Mouse (Mus musculus) monocyte, adult 2 months (primary cell): ENCODE measurements around the gene Bbx.

Source experiments
- DNase-seq, 2 experiments: peaks; one replicate each; pipeline ENCODE4 v3.0.0; 2022; ENCODE audit warnings: low spot score in 2 of 2, low read depth in 1 of 2

Bbx gene

DNA sequence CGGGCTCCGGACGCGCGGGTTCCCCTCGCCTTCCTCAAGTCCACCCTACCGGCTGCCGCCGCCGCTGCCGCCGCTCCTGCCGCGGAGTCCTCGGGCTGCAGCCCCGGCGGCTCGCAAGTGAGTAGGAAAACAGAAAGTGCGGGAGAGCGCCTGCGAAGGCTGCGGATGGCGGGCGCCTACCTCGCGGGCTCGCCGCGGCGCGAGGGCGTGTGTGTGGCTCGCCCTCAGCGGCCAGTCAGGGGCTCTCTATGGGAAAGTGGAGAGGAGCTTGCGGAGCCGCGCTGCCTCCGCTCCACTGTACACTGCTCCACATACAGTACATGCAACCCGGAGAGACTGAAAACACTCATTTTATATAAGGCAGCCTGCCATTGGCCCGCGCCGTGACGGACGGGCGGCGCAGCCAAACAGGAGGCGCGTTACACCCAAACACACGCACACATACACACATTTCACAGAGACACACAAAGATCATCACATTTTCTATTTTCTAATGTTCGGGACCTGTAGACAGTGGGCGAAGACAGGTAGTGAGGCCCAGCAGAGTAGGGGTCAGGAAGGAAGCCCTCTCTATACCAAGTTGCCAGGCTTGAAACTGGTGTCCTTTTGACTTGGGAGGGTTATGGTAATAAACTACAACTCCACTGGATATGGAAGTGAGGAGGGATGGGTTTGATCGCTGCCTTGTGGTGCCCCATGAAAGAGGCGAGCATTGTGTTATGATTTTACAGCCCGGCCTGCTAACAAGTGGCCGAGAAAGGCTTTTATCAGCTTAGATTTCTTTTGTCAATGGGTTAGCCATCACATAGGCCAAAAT, at the start of gene Bbx:
Gene Bbx, minus strand, starts transcription at position 329 of the 817 bp plus-strand sequence.
- peak; percentile 84 to 94 for DNase-seq

DNA sequence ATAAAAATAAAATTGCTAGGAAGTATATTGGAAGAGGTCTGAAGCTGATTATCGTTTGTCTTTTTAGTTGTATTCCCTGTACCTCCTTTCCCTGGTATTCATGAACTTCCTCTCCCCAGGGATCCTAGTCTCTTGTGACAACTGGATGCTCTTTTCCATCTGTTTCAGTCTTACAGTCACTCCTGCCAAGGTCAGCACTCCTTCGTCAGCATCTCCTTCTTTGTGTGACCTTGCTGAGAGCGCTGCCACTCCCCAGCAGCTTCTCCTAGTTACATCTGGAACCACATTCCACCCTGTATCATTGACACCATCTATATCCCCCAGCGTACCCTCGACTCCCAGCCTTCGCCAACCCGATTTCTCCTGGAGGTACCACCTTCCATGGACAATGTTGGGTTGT, 49.7 kb upstream of the Bbx start:
- no peak for DNase-seq

DNA sequence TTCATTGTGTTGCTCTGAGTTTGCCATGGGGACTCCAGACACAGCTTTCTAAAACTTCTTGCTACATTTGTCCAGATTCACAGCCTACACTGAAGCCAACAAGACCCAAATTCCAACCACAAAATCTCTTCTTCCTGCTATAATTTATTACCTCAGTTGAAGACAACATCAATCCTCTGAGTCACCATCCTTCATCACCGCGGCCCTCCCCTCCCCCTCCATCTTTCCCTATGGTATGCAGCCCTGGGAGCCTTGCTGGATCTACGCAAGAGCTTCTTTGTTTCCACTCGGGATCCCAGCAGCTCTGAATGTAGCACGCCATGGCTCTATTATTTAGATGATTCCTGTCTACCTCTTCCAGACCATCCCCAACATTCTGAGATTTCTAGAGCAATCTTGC, 49.2 kb upstream of the Bbx start:
- DNase-seq: no peak

DNA sequence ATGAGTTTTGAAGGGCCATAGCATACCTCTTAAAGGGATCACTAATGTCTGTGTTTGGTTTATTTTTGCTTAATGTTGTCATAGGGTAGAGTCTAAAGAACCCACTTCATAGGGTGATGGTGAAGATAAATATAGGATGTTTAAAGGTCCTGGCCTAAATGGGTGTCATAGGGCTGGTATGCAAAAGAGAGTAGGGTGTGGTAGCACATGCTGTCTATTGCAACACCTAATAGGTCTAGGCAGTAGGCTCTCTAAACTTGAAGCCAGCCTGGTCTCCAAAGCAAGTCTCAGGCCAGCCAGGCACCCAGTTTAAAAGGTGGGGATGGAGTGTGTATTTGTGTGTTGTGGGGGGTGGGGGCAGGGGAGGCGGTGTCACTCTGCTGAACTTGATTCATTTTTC, 46.5 kb upstream of the Bbx start:
- no peak for DNase-seq

DNA sequence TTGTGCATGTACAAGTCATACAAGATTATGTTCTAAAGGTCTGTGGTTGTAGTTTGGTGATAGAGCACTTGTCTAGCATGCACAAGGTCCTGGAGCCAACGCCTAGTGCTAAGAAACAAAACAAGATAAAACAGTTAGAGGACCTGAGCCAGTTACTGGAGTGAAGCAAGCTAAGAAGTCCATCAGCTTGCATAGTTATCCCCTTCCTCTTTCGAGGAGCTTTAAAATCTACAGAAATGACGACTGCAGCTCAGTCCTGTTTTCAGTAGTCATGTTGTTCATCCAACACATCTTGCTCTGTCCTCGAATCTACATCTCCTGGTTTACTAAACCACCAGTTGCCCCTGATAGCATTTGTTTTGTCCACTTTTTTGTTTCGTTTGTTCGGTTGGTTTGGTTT, 45.4 kb upstream of the Bbx start:
- DNase-seq: no peak

DNA sequence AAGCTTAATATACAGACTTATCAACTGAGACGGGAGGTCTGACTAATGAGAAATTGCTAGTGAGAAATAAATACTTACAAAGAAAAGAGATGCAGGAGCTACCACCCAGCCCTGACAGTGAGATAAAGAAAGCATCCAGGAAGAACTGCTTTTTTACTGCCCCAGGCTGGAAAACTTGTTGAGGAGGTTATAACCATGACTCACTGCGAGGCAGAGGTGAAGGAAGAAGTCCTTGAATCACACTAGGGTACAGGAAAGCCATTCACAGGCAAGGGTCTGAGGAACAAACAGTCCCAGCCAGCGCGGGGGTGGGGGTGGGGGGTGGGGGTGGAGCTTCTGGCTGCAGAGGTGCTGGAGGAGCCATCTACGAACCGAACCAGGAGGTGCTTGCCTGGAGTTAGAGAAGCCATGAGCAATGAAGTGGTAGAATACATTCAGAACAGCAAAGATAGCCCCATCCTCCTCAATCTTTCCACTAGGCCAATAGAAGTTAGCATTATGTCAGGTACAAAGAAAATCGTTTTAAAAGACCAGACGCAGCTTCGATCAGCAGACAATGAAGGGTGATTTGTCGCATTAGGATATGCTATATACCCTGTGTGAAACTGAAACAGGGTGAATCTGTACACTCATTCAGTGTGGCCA, 30.2 kb upstream of the Bbx start:
- DNase-seq: no peak

DNA sequence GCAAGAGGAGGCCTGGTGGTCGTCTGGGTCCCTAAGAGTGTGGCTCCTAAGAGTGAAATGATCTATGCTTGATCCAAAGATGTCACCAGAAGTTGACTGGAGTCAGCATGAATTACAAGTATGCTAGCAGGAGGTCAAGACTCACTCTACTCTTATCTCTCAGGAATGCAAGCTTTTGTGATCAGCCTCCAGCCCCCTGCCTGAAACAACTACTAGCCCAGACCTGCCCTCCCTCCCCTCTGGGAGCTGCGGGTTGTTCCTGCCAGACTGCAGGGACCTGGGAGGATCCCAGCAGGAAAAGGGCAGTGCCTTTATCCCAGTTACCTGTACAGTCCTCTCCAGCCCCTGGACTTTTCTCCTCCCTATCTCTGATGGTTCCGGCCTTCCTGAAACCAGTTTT, 27.0 kb upstream of the Bbx start:
- no peak for DNase-seq

DNA sequence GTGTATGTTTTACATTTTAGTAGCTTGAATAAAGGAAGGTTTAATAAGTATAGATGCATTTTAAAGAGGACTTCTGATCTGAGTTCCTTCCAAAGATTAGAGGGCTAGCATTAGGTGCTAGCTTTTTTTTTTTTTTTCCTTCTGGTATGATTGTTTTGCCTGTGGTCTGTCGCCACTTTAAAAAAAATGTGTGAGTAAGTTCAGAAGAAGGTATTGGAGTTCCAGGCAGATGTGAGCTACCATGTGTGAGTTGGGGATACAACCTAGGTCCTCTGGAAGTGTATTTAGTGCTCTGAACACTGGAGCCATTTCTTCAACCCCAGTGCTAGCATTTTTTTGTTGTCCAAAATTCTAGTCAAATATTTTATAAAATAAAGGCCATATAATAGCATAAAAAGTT, 23.9 kb upstream of the Bbx start:
- no peak for DNase-seq

DNA sequence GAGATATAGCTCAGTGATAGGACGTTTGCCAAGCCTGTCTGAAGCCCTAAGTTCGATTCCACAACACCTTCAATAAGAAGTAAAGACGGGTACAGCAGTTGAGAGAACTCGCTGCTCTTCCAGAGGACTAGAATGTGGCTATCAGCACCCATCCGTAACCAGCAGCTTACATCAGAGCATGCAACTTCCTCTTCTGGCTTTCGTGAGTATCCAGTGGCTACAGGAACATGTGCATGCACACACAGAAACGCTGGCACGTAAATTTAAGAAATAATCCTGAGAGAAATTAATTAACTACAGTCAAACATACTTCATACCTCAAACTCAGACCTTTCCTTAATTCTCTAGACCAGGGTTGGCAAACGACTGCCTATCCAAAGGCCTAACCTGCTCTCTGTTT, 16.9 kb upstream of the Bbx start:
- no peak for DNase-seq

DNA sequence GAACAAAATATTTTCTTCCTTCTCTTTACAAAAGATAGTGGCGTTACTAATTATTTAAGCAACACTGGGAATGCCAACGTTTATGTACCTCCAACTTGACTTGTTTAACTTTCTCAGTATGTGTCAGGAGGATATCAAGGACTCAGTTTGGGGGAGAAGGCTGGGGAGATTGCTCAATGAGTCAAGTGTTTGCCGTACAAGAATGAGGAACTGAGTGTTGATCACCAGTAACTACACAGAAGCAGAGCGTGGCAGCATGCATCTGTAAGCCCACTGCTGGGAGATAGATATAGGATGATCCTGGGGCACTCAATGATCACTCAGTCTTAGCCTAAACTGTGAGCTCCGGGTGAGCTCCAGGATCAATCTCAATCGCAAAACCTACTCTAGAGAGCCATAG, 12.8 kb upstream of the Bbx start:
- DNase-seq: no peak

DNA sequence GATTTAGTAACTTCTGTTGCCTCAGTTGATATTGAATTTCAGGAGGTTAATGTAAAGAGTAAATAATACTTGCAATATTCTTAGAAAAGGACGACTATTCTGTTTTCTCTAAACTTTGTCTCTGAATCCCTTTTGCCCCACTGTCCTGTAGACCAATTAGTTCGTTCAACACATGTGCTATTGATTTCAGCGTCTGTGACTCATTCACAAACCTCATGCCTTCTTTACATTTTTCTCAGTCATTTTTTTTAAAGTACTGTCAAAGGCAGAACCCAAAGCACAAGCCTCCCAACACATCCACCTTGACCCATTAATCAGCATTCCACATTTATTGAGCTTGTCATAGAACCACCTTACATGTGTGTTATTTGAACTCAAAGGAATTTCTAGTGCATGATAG, 6.6 kb upstream of the Bbx start:
- DNase-seq: no peak

DNA sequence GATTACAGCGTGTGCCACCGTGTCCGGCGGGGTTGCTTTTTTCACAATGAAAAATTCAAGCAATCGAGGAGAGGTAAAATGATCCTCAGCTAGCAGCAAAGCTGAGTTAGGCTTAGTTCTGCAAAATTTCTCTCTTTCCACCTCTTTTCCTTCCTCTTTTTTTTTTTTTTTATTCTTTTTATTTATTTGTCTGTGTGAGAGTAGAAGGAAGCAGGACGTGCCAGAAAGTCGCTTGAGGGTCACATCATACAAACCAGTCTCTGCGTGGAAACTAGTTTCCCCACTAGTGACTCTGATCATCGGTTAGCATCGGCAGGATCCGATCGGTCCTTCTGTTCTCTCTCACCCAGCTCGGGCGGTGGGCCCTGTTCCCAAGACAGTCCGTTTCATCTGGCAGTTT, 5.6 kb upstream of the Bbx start:
- no peak for DNase-seq

DNA sequence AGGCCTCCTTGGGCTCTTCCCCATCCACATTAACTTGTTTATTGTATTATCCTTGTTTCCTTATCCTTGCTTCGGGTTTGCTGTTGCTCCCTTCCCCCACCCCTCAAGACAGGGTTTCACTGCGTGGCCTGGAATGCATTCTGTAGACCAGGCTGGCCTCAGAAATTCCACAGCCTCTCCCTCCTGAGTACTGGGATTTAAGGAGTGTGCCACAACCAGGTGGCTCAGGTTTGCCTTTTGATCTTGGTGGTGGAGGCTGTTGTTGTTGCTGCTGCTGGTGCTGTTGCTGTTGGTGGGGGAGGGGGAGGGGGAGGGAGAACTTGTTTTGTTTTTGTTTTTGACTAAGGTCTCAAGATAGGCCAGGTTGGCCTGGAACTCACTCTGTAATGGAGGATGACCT, 5.1 kb upstream of the Bbx start:
- DNase-seq: no peak

DNA sequence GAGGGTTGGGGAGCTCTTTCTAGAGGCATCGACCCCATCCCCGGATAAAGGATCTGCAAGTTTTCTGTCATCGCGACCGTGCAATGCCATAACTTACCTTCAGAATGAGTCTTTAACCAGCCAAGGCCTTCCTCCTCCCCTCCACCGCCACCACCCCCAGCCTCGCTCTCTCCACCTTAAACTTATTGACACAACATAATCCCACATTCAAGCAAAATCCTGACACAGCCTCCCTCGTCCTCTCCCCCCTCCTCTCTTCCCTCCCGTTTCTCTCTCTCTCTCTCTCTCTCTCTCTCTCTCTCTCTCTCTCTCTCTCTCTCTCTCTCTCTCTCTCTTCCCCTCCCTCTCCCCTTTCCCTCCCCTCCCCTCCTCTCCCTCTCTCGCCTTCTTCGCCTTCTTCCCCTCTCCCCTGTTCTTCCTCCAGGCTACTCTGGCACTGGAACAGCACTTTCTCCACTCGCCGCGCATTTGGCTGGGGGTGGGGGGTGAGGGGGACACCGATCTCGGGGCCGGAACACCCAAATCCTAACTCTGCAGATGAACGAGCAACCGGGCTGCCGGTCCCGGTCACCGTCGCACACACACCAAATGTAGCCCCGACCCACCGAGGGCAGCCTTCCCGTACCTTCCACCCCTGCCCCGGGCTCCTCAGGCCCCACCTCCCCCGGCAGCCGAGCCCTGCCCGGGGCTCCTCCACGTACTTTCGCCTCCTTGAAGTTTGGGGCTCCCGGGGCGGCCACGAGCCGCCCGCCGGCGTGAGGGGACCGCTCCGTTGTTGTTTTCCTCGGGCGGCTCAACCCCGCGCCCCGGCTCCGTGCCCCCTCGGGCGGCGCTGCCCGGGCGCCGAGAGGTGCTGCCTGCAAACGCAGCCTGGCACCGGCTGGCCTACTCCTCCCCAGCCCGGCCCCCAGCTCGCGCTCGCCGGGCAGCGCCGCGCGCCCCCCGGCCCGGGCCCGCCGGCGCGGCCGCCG, 894 bp downstream of the Bbx start:
- DNase-seq: no peak

DNA sequence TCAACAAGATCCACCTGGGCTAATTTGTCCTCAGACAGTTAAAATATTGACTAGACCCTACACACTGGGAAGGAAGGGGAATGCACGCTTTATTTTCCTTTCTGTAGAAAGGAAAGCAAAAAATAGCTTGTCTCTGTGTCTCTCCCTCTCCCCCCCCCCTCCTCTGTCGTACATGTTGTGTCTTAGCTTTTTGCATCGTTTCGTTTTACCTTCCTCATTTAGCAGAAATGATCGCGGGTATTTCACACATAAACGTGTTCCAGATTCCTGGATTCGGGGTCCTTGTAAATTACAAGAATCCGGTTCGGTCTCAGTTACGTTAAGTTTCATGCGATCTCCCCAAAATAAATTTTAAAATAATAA, 1.7 kb downstream of the Bbx start:
- no peak for DNase-seq

DNA sequence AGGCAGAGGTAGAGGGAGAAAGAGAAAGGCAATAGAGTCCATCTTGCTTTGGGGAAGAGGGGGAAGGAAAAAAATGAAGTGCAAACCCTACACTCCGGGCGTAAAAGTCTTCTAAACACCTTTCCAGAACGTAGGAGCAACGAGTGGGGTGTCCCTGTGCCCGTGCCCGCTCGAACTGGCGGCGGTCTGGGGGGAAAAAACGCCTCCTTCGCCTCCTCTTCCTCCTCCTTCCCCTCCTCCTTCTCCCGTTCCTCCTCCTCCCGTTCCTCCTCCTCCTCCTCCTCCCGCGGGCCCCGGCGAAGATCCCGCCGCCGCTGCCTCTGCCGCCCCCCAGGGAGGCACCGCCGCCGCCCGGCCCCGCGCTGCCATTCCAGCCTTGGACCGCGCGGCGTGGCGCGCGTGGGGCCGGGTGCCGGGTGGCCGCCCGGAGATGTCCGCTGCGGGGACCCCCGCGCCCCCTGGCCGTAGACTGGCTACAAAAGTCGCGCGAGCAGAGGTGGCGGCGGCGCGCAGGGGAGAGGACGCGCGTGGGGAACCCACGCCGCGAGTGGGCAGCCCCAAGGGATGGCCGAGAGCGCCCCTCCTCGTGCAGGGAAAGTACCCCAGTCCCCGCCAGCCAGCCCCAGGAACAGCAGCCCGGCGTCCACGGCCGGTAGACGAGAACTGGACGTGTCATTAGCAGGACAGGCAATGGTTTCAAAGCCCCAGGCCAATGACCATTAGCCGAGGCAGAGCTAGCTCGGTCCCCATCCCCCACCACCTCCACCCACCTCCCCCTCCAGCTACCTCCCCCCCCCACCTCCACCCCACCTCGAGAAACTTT, 2.3 kb downstream of the Bbx start:
- no peak for DNase-seq

DNA sequence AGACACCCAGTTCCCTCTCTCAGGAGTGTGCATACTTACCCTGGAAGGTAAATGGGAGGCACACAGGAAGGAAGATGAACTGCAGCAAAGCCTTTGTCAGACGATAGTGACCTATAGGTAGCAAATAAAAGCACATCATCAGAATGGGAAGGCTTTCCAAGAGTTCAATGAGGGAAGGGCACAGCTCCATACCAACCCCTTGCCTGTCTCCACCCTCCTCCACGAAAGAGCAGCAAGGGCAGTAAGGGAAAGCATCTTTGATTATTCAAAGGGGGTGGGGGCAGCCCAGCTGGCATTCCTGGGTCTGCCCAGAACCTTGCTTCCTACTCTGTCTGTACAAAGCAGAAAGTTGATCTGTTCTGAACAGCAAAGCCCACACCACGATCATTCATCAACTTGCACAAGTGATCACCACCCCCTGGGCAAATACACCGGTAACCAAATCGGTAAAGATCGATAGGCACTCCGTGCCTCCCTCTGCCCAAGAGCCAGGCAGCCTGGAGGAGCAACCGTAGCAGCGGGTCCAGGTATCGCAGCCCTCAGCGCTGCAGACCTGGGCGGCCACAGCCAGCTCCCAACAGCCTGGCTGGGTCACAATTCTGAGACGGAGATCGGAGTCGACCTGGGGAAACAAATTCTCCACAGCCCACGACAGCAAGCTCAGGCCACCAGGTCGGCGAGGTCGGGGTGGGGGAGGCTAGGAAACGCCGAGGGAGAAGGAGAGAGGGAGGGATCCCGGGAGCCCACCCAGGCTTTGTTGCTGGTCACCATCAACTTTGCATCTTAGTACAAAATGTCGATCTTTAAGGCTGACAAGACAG, 3.1 kb downstream of the Bbx start:
- DNase-seq: no peak

DNA sequence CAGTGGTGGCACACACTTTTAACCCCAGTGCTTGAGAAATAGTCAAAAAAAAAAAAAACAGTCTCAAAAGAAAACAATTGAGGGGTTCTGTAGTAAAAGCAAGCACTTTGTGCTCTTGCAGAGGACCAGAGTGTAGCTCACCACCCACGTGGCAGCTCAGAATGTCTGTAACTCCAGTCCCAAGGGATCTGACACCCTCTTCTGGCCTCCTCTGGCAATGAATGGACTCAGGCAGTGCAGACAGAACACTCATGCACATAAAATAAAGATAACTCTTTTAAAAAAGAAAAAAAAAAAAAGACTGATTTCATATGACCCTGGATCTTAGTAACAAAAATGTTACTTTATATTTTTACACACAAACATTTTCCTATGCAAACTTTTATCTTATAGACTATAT, 12.1 kb downstream of the Bbx start:
- DNase-seq: no peak

DNA sequence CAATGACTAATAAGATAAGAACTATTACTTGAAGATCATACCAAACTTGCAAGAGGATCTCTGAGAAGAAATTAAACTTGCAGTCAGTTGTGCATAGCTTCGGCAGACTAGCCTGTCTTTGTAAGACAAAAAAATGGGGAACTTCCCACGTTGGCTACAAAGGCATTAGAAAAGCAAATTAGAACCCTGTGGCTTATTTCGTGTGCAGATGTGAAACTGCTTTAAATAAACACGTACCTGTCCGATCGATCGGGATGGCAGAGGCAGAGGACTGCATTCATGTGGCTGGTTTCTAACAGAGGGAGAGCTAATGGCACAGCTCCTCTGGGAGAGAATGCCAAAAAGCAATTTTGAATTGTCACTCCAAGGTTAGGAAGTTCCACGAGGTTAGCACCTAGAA, 16.8 kb downstream of the Bbx start:
- no peak for DNase-seq

DNA sequence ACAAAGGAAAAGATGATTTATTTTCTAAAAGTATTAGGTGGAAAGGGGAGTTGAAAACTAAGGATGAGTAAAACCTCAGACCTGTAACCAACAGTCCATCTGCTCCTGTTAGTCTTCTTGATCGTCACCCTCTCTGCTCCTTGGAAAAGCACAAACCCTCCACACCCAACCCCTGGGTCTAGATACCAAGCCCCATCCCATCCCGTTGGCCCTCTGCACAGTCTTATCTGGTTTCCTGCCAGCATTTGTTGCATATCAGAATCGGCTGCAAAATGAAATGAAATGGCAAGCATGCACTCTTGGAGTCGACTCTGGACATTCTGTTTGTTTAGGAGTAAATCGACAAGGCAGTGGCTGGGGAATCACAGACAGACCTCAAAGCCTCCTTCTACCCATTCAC, 29.3 kb downstream of the Bbx start:
- DNase-seq: no peak
